Mouse (Mus musculus) heart, embryonic 11.5 days (tissue): ENCODE data around the gene Olfr1404. TPM values are rescaled to one million over a fixed set of nuclear protein-coding genes. Genes with fewer than 3 reads are reported as not detected.

Experiments used
- ATAC-seq: fragments of 200-750 bp; cut with Nextera tagmentation; replicated peaks from 2 replicates; pipeline ENCODE4 v1.8.0; 2017; ENCODE audit warnings: moderate library complexity; ENCODE audit not compliant: insufficient number of reproducible peaks, low FRiP score, low TSS enrichment
- H3K27ac ChIP-seq: fragments of 300-500 bp; sonication (generic); 2 replicates; pipeline ENCODE4 v1.5.1; 2014; ENCODE audit warnings: mild to moderate bottlenecking, low read depth, low read length
- H3K27me3 ChIP-seq: fragments of 300-500 bp; sonication (generic); 2 replicates; pipeline ENCODE4 v1.6.1; 2014; ENCODE audit warnings: mild to moderate bottlenecking, low read length, mixed read lengths; ENCODE audit not compliant: control insufficient read depth, insufficient read depth
- H3K36me3 ChIP-seq: fragments of 300-500 bp; sonication (generic); 2 replicates; pipeline ENCODE4 v1.6.1; 2014; ENCODE audit warnings: mild to moderate bottlenecking, low read length, moderate library complexity, mixed read lengths; ENCODE audit not compliant: control insufficient read depth, insufficient read depth
- H3K4me1 ChIP-seq: fragments of 300-500 bp; sonication (generic); 2 replicates; pipeline ENCODE4 v1.6.1; 2014; ENCODE audit warnings: low read length; ENCODE audit not compliant: control insufficient read depth, insufficient read depth
- H3K4me2 ChIP-seq: fragments of 300-500 bp; sonication (generic); 2 replicates; pipeline ENCODE4 v1.6.1; 2014; ENCODE audit warnings: mild to moderate bottlenecking, moderate library complexity
- H3K4me3 ChIP-seq: fragments of 300-500 bp; sonication (generic); 2 replicates; pipeline ENCODE4 v1.5.1; 2014; ENCODE audit warnings: low read depth, low read length
- H3K9ac ChIP-seq: fragments of 300-500 bp; sonication (generic); 2 replicates; pipeline ENCODE4 v1.6.1; 2014; ENCODE audit warnings: mild to moderate bottlenecking, low read depth, low read length, moderate library complexity
- H3K9me3 ChIP-seq: fragments of 300-500 bp; sonication (generic); replicated peaks from 2 replicates; pipeline ENCODE4 v1.6.1; 2016; ENCODE audit warnings: low read length; ENCODE audit not compliant: control insufficient read depth
- WGBS: fragments of 180-500 bp; shearing (Covaris S2); extraction: QIAGEN DNeasy Blood & Tissue Kit; methylation state at CpG from one replicate; pipeline ENCODE4 v1.1.7; 2014; ENCODE audit not compliant: insufficient replicate concordance; 5-methylcytosine and 5-hydroxymethylcytosine counted together
- polyA plus RNA-seq: library from polyadenylated mRNA; unstranded; fragments of >200 nt; fragmentation: Nextera tagmentation; extraction: Ambion mirVana; gene quantifications from 2 replicates; pipeline ENCODE4 v1.2.1, GENCODE M21; 2014

The Olfr1404 gene
- polyA plus RNA-seq, 1 experiment from 2014 or later, result not detected

GRCm38 (mm10) chr1:173249888-173250287, 37.7 kb downstream of the Olfr1404 start:
- no peak overlapping the region for H3K4me2 ChIP-seq
- H3K27ac ChIP-seq, result no peak overlapping the region
- no peaks in the 10 kb centered on the region for H3K36me3 ChIP-seq
- no peak overlapping the region for H3K4me3 ChIP-seq
- no peak overlapping the region for H3K9ac ChIP-seq
- H3K4me1 ChIP-seq, result no peaks in the 10 kb centered on the region
- WGBS, result 81% methylated on average over 3 of the region's 3 CpGs
- no peak for ATAC-seq
- H3K27me3 ChIP-seq, result no peaks in the 10 kb centered on the region
- no peaks in the 10 kb centered on the region for H3K9me3 ChIP-seq

GRCm38 (mm10) chr1:173265701-173266100, 53.5 kb downstream of the Olfr1404 start, which contains the start of gene Olfr418:
TSS of gene Olfr418 (plus strand) at chr1:173266001.
- H3K4me2 ChIP-seq, result no peak within 1 kb of the TSS
- H3K4me3 ChIP-seq, result no peak within 1 kb of the TSS
- no peaks in the 10 kb centered on the region for H3K27me3 ChIP-seq
- H3K9me3 ChIP-seq, result no peaks in the 10 kb centered on the region
- H3K9ac ChIP-seq, result no peak within 1 kb of the TSS
- no peak within 1 kb of the TSS for H3K27ac ChIP-seq
- H3K36me3 ChIP-seq, result no peaks in the 10 kb centered on the region
- no peaks in the 10 kb centered on the region for H3K4me1 ChIP-seq
- no peak for ATAC-seq

Other genes with a start within 250 kb of the Olfr1404 start
- gene Olfr1408, start 75.0 kb upstream of the Olfr1404 start, polyA plus RNA-seq, result not detected in 2 replicates
- gene Olfr1406, start 21.8 kb upstream of the Olfr1404 start, polyA plus RNA-seq, result not detected in 2 replicates
- gene Olfr218, start 14.6 kb upstream of the Olfr1404 start, polyA plus RNA-seq, result not detected in 2 replicates
- not detected in 2 replicates for gene Fcer1a, start 14.8 kb downstream of the Olfr1404 start, polyA plus RNA-seq
- gene Olfr418, start 53.6 kb downstream of the Olfr1404 start, polyA plus RNA-seq, result not detected in 2 replicates
- gene Mptx2, start 65.4 kb downstream of the Olfr1404 start, polyA plus RNA-seq, result not detected in 2 replicates
- gene Ackr1, start 121.4 kb downstream of the Olfr1404 start, polyA plus RNA-seq, result 5.0 and 5.5 TPM in 2 replicates
- gene Aim2, start 138.5 kb downstream of the Olfr1404 start, polyA plus RNA-seq, result 1.9 and 3.1 TPM in 2 replicates
- 1.3 TPM in 2 replicates for gene Cadm3, start 155.3 kb downstream of the Olfr1404 start, polyA plus RNA-seq